Mouse (Mus musculus): Measurements from ENCODE around the gene Spg21.

Gene Spg21

DNA sequence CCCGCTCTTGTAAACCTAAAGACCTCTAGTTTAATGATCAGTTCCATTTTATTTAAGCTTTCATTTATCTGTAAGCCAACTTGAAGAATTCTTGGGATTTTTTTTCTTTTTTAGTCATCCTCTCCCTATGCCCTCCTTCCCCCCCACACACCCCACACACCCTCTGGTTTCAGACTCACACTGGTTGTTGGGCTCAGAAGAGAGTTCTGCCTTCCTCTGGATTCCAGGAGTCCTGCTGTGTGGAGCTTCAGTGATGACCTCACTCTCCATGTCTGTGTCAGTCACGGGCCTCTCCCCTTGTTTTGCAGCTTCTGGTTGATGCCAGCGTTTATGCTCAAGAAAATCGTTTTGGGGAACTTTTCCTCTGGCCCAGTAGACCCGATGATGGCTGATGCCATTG is 19.3 kb downstream of the Spg21 start:
- DNase-seq: no peak

DNA sequence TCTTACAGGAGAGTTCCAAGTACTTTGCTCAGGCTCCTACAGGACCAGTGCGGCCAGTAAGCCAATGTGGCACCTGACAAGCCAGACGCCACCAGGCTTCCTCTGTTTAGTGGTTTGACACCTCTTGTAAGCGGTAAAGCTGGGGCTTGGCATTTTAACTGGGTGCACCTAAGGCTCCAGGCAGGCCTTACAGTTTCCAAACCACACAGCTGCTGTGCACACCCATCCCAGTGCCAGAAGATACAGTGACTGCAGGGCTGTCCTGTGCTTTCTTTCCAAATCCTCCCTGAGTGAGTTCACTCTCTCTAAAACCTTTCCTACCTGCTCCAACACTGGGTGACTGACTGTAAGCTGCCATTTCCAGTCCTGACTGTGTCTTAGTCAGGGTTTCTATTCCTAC is 30.7 kb downstream of the Spg21 start:
- no peak for DNase-seq

DNA sequence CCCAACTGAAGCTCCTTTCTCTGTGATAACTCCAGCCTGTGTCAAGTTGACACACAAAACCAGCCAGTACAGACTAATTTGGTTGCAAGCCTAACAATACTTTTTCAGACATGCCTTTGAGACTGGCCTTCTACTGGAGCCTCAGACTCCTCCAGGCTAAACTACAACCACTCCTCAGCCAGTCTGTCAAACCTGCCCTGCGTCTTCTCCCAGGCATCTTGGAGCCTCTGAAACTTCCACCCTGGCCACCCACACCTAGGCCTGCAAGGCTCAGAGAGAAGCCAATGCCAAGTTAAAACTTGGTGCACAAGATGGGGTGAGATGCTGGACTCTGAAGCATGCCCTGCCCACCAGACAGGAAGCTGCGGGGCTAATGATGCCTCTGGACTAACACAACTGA is 31.6 kb downstream of the Spg21 start:
- DNase-seq: no peak

DNA sequence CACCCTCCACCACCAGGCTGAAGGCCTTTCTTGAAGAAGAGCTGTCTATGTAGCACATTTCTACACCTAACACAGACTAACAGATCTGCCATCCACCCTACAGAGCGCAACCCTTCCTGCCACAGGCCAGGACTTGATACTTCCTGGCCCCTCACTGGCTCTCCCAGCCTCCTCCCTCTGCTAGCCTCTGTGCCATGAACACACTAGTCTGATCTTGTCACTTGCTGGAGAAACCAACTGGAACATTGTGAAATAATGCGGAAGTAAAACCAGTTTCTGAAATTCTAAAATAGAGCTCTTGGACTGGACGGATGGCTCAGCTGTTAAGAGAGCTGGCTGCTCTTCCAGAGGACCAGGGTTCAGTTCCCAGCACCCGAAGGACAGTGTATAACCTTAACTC is 32.1 kb downstream of the Spg21 start:
- DNase-seq: no peak

DNA sequence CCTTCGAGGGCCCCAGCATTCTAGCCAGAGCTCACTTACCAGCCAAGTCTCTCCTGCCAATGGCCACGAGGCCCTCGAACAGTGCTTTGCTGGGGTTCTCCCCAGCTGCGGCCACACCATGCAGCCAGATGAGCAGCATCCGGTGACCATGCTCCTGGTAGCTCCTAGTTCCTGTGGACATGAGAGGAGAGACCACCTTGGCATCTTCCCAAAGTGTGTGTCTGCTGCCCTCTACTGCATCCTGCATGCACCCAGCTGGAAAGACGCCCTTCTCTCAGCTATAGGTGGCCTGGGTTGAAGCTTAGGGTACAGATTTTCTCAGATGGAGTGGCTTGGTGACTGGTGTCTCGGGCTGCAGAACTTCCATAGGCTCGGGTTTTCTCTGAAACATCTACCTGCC is 41.4 kb downstream of the Spg21 start:
- DNase-seq: peak; percentile 14

DNA sequence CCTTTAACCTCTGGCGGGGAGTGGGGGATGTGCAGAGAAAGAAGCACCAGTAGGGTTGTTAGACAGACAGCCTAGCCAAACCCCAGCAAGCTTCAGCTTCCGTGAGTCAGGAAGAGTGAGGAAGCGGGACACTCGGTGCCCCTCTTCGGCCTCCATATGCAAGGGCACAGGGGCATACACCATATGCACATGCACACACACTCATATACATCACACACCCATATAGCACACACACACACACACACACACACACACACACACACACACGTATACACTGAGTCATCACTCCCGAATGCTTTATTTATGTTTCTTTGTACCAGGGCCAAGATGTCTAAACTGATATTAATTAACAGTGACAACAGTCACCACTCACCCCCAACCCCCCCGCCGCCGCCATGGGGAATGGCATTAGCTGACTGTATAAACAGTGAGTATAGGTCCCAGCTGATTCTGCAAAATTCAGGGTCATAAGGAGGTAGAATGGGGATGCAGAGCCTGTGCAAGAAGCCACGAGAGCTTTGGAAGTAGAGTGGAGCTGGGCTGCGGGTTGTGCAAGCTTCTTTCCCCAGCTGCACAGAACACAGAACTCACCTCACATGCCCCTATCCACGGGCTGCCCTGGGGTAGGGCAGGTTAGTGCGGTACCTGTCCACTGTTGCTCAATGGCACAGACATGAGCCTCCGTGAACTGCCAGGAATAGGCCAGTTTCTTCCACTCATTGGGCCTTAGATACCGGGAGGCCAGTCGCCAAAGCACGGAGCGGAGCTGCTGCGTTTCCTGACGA is 42.2 kb downstream of the Spg21 start:
- DNase-seq: no peak

GRCm38 (mm10) chr9:65508449-65508848 is 47.7 kb downstream of the Spg21 start:
- no peak for DNase-seq

- DNase-seq: no peak
Observed at GRCm38 (mm10) chr9:65512520-65512919, 51.8 kb downstream of the Spg21 start.

- no peak for DNase-seq
Observed at GRCm38 (mm10) chr9:65514431-65514830, 53.7 kb downstream of the Spg21 start.

GRCm38 (mm10) chr9:65514851-65515261 is 54.1 kb downstream of the Spg21 start:
- no peak for DNase-seq

DNA sequence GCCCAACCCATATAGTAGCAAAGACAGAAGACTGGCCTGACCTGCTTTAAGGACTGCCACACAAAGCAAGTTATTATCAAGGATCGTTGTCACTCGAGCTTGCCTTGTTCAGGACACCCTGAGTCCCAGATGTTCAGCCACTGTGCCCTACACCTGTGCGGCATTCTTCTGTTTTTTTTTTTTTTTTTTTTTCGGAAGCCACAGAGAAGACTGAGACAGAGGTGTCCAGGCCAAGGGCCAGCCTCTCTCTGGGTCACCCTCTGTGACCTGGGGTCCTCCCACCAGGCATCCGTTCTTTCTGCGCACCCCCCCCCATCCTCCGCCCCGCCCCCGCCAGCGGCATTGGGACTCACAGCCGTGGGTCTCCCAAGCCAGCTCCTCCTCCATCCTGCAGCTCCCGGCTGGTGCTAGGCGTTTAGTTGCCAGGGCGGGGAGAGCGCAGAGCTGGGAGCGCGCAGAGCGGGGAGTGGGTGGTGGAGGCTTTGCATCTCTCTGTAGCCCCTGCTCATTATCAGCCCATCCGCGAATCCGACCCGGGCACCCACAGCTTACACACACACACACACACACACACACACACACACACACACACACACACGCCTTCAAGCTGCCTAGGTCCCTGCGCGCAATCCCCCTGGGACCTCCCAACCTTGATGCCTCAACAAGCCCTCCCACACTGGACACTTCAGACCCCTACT is 59.2 kb downstream of the Spg21 start, which contains the start of gene Ankdd1a:
Ankdd1a (minus strand) TSS at position 387 of the 698 bp plus-strand sequence.
- DNase-seq: no peak

GRCm38 (mm10) chr9:65520505-65520876 is 59.7 kb downstream of the Spg21 start:
- no peak for DNase-seq

- peak; percentile 86 for DNase-seq
Observed at GRCm38 (mm10) chr9:65523611-65524364, 63.0 kb downstream of the Spg21 start.

DNA sequence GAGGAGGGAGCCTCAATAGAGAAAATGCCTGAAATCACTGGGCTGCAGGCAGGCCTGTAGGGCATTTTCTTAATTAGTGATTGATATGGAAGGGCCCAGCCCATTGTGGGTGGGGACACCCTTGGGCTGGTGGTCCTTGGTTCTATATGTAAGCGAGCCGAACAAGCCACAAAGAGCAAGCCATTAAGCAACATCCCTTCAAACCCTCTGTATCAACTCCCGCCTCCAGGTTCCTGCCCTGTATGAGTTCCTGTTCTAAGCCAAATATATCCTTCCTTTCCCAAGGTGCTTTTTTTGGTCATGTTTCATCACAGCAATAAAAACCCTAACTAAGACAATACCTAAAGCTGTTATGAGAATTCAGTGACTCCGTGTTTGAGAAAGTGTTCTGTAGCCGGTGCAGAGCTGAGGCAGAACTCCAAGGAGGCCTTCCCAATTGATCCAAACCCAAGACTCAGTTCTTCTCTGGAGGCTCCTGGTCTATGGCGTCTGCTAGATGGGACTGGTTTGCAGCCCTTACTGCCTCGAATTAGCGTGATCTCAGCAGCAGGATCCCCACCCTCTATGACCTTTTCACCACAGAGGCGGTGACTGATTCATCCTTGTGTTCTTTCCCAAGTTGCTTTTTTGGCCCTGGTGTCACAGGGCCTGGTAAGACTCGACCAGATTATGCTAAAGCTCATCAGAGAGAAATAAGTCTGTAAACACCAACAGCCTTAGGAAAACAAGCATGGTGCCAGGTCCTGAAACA is 64.9 kb downstream of the Spg21 start:
- no peak for DNase-seq

- peak; percentile 90 for DNase-seq
Observed at GRCm38 (mm10) chr9:65528417-65529038, 67.8 kb downstream of the Spg21 start.

GRCm38 (mm10) chr9:65529659-65530058 is 68.9 kb downstream of the Spg21 start:
- DNase-seq: peak; percentile 89

DNA sequence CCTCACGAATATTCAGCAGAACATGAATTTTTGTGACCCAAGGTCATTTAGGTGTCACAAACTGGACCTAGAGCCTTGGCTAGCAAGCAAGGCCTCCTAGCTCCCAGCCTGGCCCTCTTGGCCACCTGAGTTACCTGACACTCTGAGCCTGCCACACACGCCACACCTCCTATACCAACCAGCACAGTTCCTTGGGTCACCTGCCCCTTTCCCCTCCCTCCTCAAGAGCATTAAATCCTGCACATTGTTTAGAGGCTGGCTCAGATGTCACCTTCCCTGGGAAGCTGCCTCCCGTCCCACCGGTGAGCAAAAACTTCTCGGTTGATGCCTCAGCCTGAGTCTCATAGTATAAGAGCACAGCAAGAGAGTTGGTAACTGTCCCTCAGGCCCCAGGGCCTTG is 70.5 kb downstream of the Spg21 start:
- no peak for DNase-seq

GRCm38 (mm10) chr9:65532986-65533385 is 72.2 kb downstream of the Spg21 start:
- DNase-seq: no peak

GRCm38 (mm10) chr9:65534111-65534510 is 73.4 kb downstream of the Spg21 start:
- DNase-seq: no peak

DNA sequence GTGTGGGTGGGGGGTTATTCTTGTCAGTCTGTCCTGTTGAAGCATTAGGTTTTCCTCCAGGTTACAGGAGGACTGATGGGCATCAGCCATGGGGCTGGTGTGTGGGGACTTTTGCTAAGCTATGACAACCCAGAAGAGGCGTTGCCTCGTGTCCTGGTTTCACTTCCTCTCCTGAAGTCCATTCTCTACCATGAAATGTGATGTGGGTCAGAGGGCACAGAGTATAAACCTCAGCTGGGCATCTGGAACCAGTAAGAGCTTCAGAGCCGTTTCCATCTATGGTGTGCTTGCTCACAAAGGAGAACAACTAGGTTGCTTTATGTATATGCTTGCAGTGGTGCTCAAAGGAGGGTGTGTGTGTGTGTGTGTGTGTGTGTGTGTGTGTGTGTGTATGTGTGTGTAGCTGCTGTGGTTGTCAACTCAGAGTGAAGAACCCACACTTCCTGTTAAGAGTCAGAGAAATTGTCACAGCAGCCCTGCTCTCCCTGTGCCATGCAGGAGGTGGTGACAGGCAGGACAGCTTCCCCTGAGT is 74.5 kb downstream of the Spg21 start:
- DNase-seq: no peak

- DNase-seq: no peak
Observed at GRCm38 (mm10) chr9:65535789-65536469, 75.2 kb downstream of the Spg21 start.

DNA sequence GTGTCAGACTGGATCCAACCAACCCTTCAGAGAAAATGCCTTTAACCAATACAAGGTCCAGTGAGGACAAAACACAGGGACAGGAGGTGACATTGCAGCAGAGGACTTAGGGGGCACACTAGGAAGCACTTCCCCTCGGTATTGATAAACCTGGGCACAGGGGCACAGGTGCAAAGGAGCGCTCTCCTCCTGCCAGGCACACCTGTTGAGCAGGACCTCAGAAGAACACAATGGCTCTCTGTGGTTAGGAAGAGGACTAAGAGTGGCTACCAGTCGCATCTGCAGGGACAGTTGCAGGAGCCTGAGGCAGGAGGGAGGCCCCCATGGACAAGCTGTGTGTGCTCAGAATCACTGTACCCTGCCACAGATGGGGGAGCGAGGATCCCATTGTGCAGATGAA is 75.7 kb downstream of the Spg21 start:
- DNase-seq: no peak
